Comparison of ENCODE assay signal across 18 mouse cellular contexts in genomic region chr6:88688712-88689111, GRCm38 (mm10). TPM values are rescaled to one million over a fixed set of nuclear protein-coding genes. Genes with fewer than 3 reads are reported as not detected.
DNase-seq lines count a peak whose midpoint lies in the region; ATAC-seq lines count a peak whose summit lies in the region.
"Had no signal": no experiment of that assay in that cellular context is flagged by ENCODE, and none has a peak within 500 bp of the region (broad histone marks: within the 10 kb centered on the region; RNA-seq: fewer than 3 reads in every experiment).

No protein-coding gene starts in this region.

- no peaks in the 10 kb centered on the region for H3K36me3 ChIP-seq in lung, embryonic 16.5 days (ENCODE audit: control insufficient read depth, insufficient read depth, low read length)
- no peaks in the 10 kb centered on the region for H3K36me3 ChIP-seq in intestine, embryonic 16.5 days (ENCODE audit: control insufficient read depth, insufficient read depth, low read length)
- no peaks in the 10 kb centered on the region for H3K36me3 ChIP-seq in stomach, embryonic 15.5 days
- H3K36me3 ChIP-seq: embryonic facial prominence, embryonic 12.5 days; forebrain, embryonic 15.5 days; heart, embryonic 13.5 days had no signal

- no peaks in the 10 kb centered on the region for H3K9me3 ChIP-seq in lung, embryonic 16.5 days (ENCODE audit: control insufficient read depth, low read length)
- H3K9me3 ChIP-seq in intestine, embryonic 16.5 days (ENCODE audit: control insufficient read depth, low read length) = no peaks in the 10 kb centered on the region
- H3K9me3 ChIP-seq in stomach, embryonic 15.5 days = no peaks in the 10 kb centered on the region
- H3K9me3 ChIP-seq: embryonic facial prominence, embryonic 12.5 days; forebrain, embryonic 15.5 days; heart, embryonic 13.5 days had no signal

- peaks cover 16% of the 10 kb centered on the region for H3K4me1 ChIP-seq in lung, embryonic 16.5 days (replicated peaks; ENCODE audit: control insufficient read depth, insufficient read depth, low read length)
- peaks cover 18% of the 10 kb centered on the region for H3K4me1 ChIP-seq in intestine, embryonic 16.5 days (ENCODE audit: control insufficient read depth, insufficient read depth, low read length)
- H3K4me1 ChIP-seq in stomach, embryonic 15.5 days = peaks cover 4% of the 10 kb centered on the region; the same call in 1 of the 2 replicates
- H3K4me1 ChIP-seq: embryonic facial prominence, embryonic 12.5 days; heart, embryonic 13.5 days had no signal

- H3K27ac ChIP-seq in lung, embryonic 16.5 days (ENCODE audit: low read length) = peak overlapping the region; percentile 93
- H3K27ac ChIP-seq in intestine, embryonic 16.5 days (ENCODE audit: low read length) = peak overlapping the region; percentile 92
- H3K27ac ChIP-seq in stomach, embryonic 15.5 days = peak overlapping the region; percentile 93
- H3K27ac ChIP-seq: embryonic facial prominence, embryonic 12.5 days; forebrain, embryonic 15.5 days; heart, embryonic 13.5 days had no signal

- 0 out of 2 replicates have a peak overlapping the region, but pooled peaks have one; percentile 1 for H3K9ac ChIP-seq in lung, embryonic 16.5 days (ENCODE audit: low read length)
- no peak overlapping the region for H3K9ac ChIP-seq in intestine, embryonic 16.5 days (ENCODE audit: low read depth, low read length)
- H3K9ac ChIP-seq in stomach, embryonic 15.5 days = no peak overlapping the region
- H3K9ac ChIP-seq: embryonic facial prominence, embryonic 12.5 days; forebrain, embryonic 15.5 days; heart, embryonic 13.5 days had no signal

- no peak overlapping the region for H3K4me3 ChIP-seq in lung, embryonic 16.5 days (ENCODE audit: low read length)
- H3K4me3 ChIP-seq in intestine, embryonic 16.5 days (ENCODE audit: low read length) = no peak overlapping the region
- no peak overlapping the region for H3K4me3 ChIP-seq in stomach, embryonic 15.5 days (replicated peaks)
- H3K4me3 ChIP-seq: embryonic facial prominence, embryonic 12.5 days; forebrain, embryonic 15.5 days; heart, embryonic 13.5 days had no signal

- H3K27me3 ChIP-seq in lung, embryonic 16.5 days (ENCODE audit: control insufficient read depth, insufficient read depth, low read depth, low read length) = no peaks in the 10 kb centered on the region
- H3K27me3 ChIP-seq in intestine, embryonic 16.5 days (replicated peaks; ENCODE audit: control insufficient read depth, insufficient read depth, low read length) = no peaks in the 10 kb centered on the region
- no peaks in the 10 kb centered on the region for H3K27me3 ChIP-seq in stomach, embryonic 15.5 days (replicated peaks)
- H3K27me3 ChIP-seq: CH12.LX; embryonic facial prominence, embryonic 12.5 days; forebrain, embryonic 15.5 days; heart, embryonic 13.5 days had no signal

- 31% methylated on average over 3 of the region's 3 CpGs for WGBS in lung, embryonic 16.5 days
- WGBS in intestine, embryonic 16.5 days = 43% methylated on average over 3 of the region's 3 CpGs
- 35% methylated on average over 3 of the region's 3 CpGs for WGBS in stomach, embryonic 15.5 days

- no peak overlapping the region for H3K4me2 ChIP-seq in lung, embryonic 16.5 days (ENCODE audit: low read depth, low read length)
- H3K4me2 ChIP-seq in intestine, embryonic 16.5 days (ENCODE audit: low read depth, low read length) = no peak overlapping the region
- H3K4me2 ChIP-seq in stomach, embryonic 15.5 days = no peak overlapping the region
- H3K4me2 ChIP-seq: embryonic facial prominence, embryonic 12.5 days; forebrain, embryonic 15.5 days; heart, embryonic 13.5 days had no signal

- ATAC-seq in lung, embryonic 16.5 days (ENCODE audit: low read depth) = peak; percentile 69
- ATAC-seq in intestine, embryonic 16.5 days = peak; percentile 40; the same call in 1 of the 2 replicates
- ATAC-seq in stomach, embryonic 15.5 days (ENCODE audit: insufficient read depth, low FRiP score, low read depth) = no peak
- ATAC-seq: forebrain, embryonic 15.5 days had no signal

- DNase-seq in lung, postnatal 36 days = no peak
- no peak for DNase-seq in adrenal gland, adult 18-20 months (ENCODE audit: low spot score in 2 of 2)
- DNase-seq in adrenal gland, postnatal 25 days = no peak
- DNase-seq: adrenal gland, adult 8-10 months; cerebellum, adult 11-12 months; cerebellum, adult 9-10 months; cerebellum, postnatal 25 days; gastrocnemius, postnatal 36 days; heart, postnatal 36 days had no signal

RNA-seq across cellular contexts. Expression of gene Mgll, which starts 35.5 kb away (rescaled TPM):
- 73.2 and 79.8 TPM in 2 replicates for polyA plus RNA-seq in lung, embryonic 16.5 days (2015; fragmentation: Nextera tagmentation; extraction: Ambion mirVana)
- polyA plus RNA-seq in intestine, embryonic 16.5 days (2015; fragmentation: Nextera tagmentation; extraction: Ambion mirVana) = 73.3 and 82.8 TPM in 2 replicates
- polyA plus RNA-seq in stomach, embryonic 15.5 days (2015; fragmentation: Nextera tagmentation; extraction: Ambion mirVana) = 109 and 123 TPM in 2 replicates
- total RNA-seq in adrenal gland, adult 18-20 months (2021) = 100 to 1,000 TPM; 197 to 247 TPM
- total RNA-seq in adrenal gland, postnatal 25 days (2021) = 164 and 179 TPM in 2 replicates

RNA-seq across cellular contexts. Expression of gene Kbtbd12, which starts 51.0 kb away (rescaled TPM):
- 1.0 TPM in 2 replicates for polyA plus RNA-seq in lung, embryonic 16.5 days (2015; fragmentation: Nextera tagmentation; extraction: Ambion mirVana)
- polyA plus RNA-seq in intestine, embryonic 16.5 days (2015; fragmentation: Nextera tagmentation; extraction: Ambion mirVana) = 0.21 and 0.32 TPM in 2 replicates
- 0.49 and 0.64 TPM in 2 replicates for polyA plus RNA-seq in stomach, embryonic 15.5 days (2015; fragmentation: Nextera tagmentation; extraction: Ambion mirVana)
- total RNA-seq in adrenal gland, adult 18-20 months (2021) = 1 to 10 TPM in 1 of 2 experiments, under 1 TPM in 1; 0.89 to 3.0 TPM
- total RNA-seq in adrenal gland, postnatal 25 days (2021) = 0.36 and 1.3 TPM in 2 replicates
- total RNA-seq: CH12.LX had no signal
- polyA plus RNA-seq: embryonic facial prominence, embryonic 12.5 days; forebrain, embryonic 11.5 days; hindbrain, embryonic 11.5 days had no signal
